In genomic region chr3:65843185-65843552, GRCm38 (mm10) we compare ENCODE assay signal across 14 mouse cellular contexts.
"Had no signal": no experiment of that assay in that cellular context is flagged by ENCODE, and none has a peak within 500 bp of the region (broad histone marks: within the 10 kb centered on the region; RNA-seq: fewer than 3 reads in every experiment).

No protein-coding gene starts in this region.

- H3K4me3 ChIP-seq: kidney, embryonic 15.5 days; limb, embryonic 13.5 days; liver, embryonic 13.5 days; midbrain, embryonic 15.5 days; neural tube, embryonic 13.5 days had no signal

- H3K4me2 ChIP-seq: kidney, embryonic 15.5 days; limb, embryonic 13.5 days; liver, embryonic 13.5 days; midbrain, embryonic 15.5 days; neural tube, embryonic 13.5 days had no signal

- H3K4me1 ChIP-seq: kidney, embryonic 15.5 days; midbrain, embryonic 15.5 days had no signal

- ATAC-seq: midbrain, embryonic 15.5 days had no signal

- H3K27ac ChIP-seq: kidney, embryonic 15.5 days; limb, embryonic 13.5 days; liver, embryonic 13.5 days; midbrain, embryonic 15.5 days; neural tube, embryonic 13.5 days had no signal

- H3K9me3 ChIP-seq: kidney, embryonic 15.5 days; limb, embryonic 13.5 days; liver, embryonic 13.5 days; midbrain, embryonic 15.5 days; neural tube, embryonic 13.5 days had no signal

- DNase-seq: kidney, postnatal 14 days; left cerebral cortex, postnatal 4 days; liver, embryonic 13.5 days; lung, adult 18-20 months; lung, postnatal 36 days; retina, postnatal 1 day; right cerebral cortex, postnatal 4 days; spleen, adult 18-20 months; thymus, adult 18-20 months; thymus, postnatal 14 days had no signal

- H3K9ac ChIP-seq: kidney, embryonic 15.5 days; limb, embryonic 13.5 days; liver, embryonic 13.5 days; midbrain, embryonic 15.5 days; neural tube, embryonic 13.5 days had no signal

- H3K27me3 ChIP-seq: kidney, embryonic 15.5 days; limb, embryonic 13.5 days; liver, embryonic 13.5 days; midbrain, embryonic 15.5 days; neural tube, embryonic 13.5 days had no signal

- H3K36me3 ChIP-seq: kidney, embryonic 15.5 days; limb, embryonic 13.5 days; liver, embryonic 13.5 days; midbrain, embryonic 15.5 days; neural tube, embryonic 13.5 days had no signal
